Mouse (Mus musculus) thymus, adult 2 months (tissue): ENCODE results near the gene Ppp1r14c. TPM values are rescaled to one million over a fixed set of nuclear protein-coding genes. Genes with fewer than 3 reads are reported as not detected.

Experiments
- DNase-seq: peaks from one replicate; pipeline ENCODE4 v3.0.0; 2021
- H3K27ac ChIP-seq: fragments of 200-500 bp; 2 replicates; pipeline ENCODE4 v1.5.1; 2012; ENCODE audit warnings: low read length, control low read depth; ENCODE audit not compliant: control insufficient read depth, insufficient read depth
- H3K27me3 ChIP-seq: fragments of 200-500 bp; 2 replicates; pipeline ENCODE4 v1.6.1; 2012; ENCODE audit warnings: mild to moderate bottlenecking, low read length, moderate library complexity, mixed read lengths; ENCODE audit not compliant: control insufficient read depth, insufficient read depth
- H3K36me3 ChIP-seq: fragments of 200-500 bp; 2 replicates; pipeline ENCODE4 v1.6.1; 2012; ENCODE audit warnings: mild to moderate bottlenecking, low read length, moderate library complexity; ENCODE audit not compliant: control insufficient read depth, insufficient read depth
- H3K4me1 ChIP-seq: fragments of 200-500 bp; replicated peaks from 2 replicates; pipeline ENCODE4 v1.6.1; 2012; ENCODE audit warnings: low read length; ENCODE audit not compliant: control insufficient read depth, insufficient read depth
- H3K4me3 ChIP-seq: fragments of 200-500 bp; 2 replicates; pipeline ENCODE4 v1.5.1; 2012; ENCODE audit warnings: mild to moderate bottlenecking, low read length, control low read depth, moderate library complexity; ENCODE audit not compliant: control insufficient read depth, insufficient read depth
- CTCF ChIP-seq: fragments of 200-500 bp; IDR thresholded peaks from 2 replicates; pipeline ENCODE4 v1.5.1; 2012; ENCODE audit warnings: mild to moderate bottlenecking, control low read depth, low read length, moderate library complexity, borderline replicate concordance; ENCODE audit not compliant: control insufficient read depth, poor library complexity, insufficient read depth; ENCODE audit errors: extremely low read depth
- POLR2A ChIP-seq: fragments of 200-500 bp; IDR thresholded peaks from 2 replicates; pipeline ENCODE4 v1.6.1; 2012; ENCODE audit warnings: mild to moderate bottlenecking, low read length, control low read depth, moderate library complexity; ENCODE audit not compliant: control insufficient read depth, poor library complexity, insufficient read depth; ENCODE audit errors: extremely low read depth
- WGBS: fragments of 180-500 bp; shearing (Covaris S2); methylation state at CpG from one replicate; pipeline ENCODE4 v1.1.7; 2018; 5-methylcytosine and 5-hydroxymethylcytosine counted together
- polyA plus RNA-seq: library from polyadenylated mRNA; depleted of rRNA; stranded (reverse); fragments of >200 nt; gene quantifications from 2 replicates; pipeline ENCODE4 v1.2.3, GENCODE M21; 2012

The Ppp1r14c gene
- polyA plus RNA-seq, 1 experiment = 2.3 TPM

GRCm38 (mm10) chr10:3383176-3383575, 17.3 kb downstream of the Ppp1r14c start:
- no peak for DNase-seq
- Histone ChIP-seq H3K36me3 (no peaks in the 10 kb centered on the region), H3K27me3 (no peaks in the 10 kb centered on the region), H3K4me1 (no peaks in the 10 kb centered on the region), H3K4me3 (no peak overlapping the region), H3K27ac (no peak overlapping the region)
- 77% methylated on average over 3 of the region's 3 CpGs for WGBS
- no peak for TF ChIP-seq CTCF

DNA sequence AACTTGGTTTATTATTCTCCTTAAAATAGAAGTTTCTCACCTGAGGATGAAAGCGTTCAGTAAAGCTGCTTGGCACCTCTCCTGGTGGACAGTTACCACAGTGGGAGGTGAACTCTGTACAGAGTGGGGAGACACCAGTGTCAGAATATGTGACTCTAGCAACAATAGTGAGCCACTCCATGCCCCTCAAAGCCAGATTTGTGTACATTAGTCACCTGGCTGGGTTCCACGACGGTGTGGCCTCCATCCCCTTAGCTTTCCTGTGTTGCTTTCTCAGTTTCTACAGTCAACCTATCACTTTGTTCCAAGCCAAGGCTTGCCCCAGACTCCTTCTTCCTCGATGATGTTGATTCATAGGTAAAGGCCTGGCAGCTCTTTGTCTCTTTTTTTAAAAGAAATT, 26.4 kb downstream of the Ppp1r14c start:
- WGBS = 89% methylated on average over 4 of the region's 4 CpGs
- Histone ChIP-seq H3K4me3 (no peak overlapping the region), H3K27ac (no peak overlapping the region), H3K36me3 (no peaks in the 10 kb centered on the region), H3K4me1 (no peaks in the 10 kb centered on the region), H3K27me3 (no peaks in the 10 kb centered on the region)
- TF ChIP-seq CTCF (no peak), POLR2A (no peak)
- DNase-seq = no peak

- H3K27ac ChIP-seq = no peak overlapping the region
- H3K4me1 ChIP-seq = no peaks in the 10 kb centered on the region
- 95% methylated on average over 4 of the region's 4 CpGs for WGBS
- H3K27me3 ChIP-seq = no peaks in the 10 kb centered on the region
- no peak for DNase-seq
- H3K36me3 ChIP-seq = no peaks in the 10 kb centered on the region
- H3K4me3 ChIP-seq = no peak overlapping the region
- TF ChIP-seq POLR2A (no peak), CTCF (no peak)
Measured at GRCm38 (mm10) chr10:3393548-3393947, 27.7 kb downstream of the Ppp1r14c start.

- TF ChIP-seq CTCF = no peak
- no peak for TF ChIP-seq POLR2A
- no peaks in the 10 kb centered on the region for H3K36me3 ChIP-seq
- 74% methylated on average over 5 of the region's 5 CpGs for WGBS
- H3K27ac ChIP-seq = no peak overlapping the region
- H3K4me3 ChIP-seq = no peak overlapping the region
- H3K4me1 ChIP-seq = no peaks in the 10 kb centered on the region
- DNase-seq = no peak
- H3K27me3 ChIP-seq = no peaks in the 10 kb centered on the region
Measured at GRCm38 (mm10) chr10:3394193-3394592, 28.3 kb downstream of the Ppp1r14c start.

GRCm38 (mm10) chr10:3394671-3395288, 28.9 kb downstream of the Ppp1r14c start:
- no peaks in the 10 kb centered on the region for H3K4me1 ChIP-seq
- H3K36me3 ChIP-seq = no peaks in the 10 kb centered on the region
- no peaks in the 10 kb centered on the region for H3K27me3 ChIP-seq
- TF ChIP-seq POLR2A (no peak), CTCF (no peak)
- no peak for DNase-seq
- no peak overlapping the region for H3K27ac ChIP-seq
- WGBS = 55% methylated on average over 4 of the region's 4 CpGs
- no peak overlapping the region for H3K4me3 ChIP-seq

DNA sequence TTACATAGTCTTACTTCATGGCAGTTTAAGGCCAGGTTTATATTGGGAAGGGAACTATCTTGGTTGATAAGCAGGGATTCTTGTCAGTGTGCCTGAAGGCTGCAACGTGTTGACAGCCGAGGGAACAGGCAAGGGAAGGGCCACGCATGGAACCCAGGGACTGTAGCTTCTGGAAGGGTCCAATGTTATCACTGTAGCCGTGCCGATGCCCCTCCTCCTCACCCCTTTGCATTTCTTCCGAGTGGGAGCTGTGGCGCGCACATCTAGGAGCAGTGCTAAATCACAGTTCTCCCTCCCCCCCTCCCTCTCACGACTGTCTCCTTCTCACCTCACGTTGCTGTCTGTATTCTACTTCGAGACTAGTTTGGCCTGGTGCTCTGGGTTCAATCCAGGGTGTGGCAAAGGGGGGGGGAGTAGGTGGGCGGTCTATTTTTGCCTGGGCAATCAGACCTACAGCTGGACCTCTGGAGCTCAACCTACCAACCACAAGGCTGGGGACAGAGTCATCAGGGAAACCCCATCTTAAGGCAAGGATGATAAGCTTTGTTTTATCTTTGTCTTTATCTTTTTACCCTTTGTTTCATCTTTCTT, 29.6 kb downstream of the Ppp1r14c start:
- DNase-seq = no peak
- Histone ChIP-seq H3K4me3 (no peak overlapping the region), H3K36me3 (no peaks in the 10 kb centered on the region), H3K4me1 (no peaks in the 10 kb centered on the region), H3K27ac (no peak overlapping the region), H3K27me3 (no peaks in the 10 kb centered on the region)
- whole genome bisulfite sequencing = 91% methylated on average over 12 of the region's 12 CpGs
- TF ChIP-seq CTCF (no peak), POLR2A (no peak)
